Comparison of ENCODE assay signal across 9 mouse cellular contexts in genomic region chr8:92361546-92362351, GRCm38 (mm10). TPM values are rescaled to one million over a fixed set of nuclear protein-coding genes. Genes with fewer than 3 reads are reported as not detected.
DNase-seq lines count a peak whose midpoint lies in the region; ATAC-seq and TF ChIP-seq lines count a peak whose summit lies in the region.
"Had no signal": no experiment of that assay in that cellular context is flagged by ENCODE, and none has a peak within 500 bp of the region (broad histone marks: within the 10 kb centered on the region; RNA-seq: fewer than 3 reads in every experiment).

No protein-coding gene starts in this region.

- ATAC-seq in lung, postnatal 0 days: 0 out of 2 replicates have a peak, but pooled peaks have one; percentile 0

- WGBS in heart, embryonic 10.5 days: 6% methylated on average over 25 of the region's 25 CpGs
- WGBS in lung, postnatal 0 days: 4% methylated on average over 25 of the region's 25 CpGs

- TF ChIP-seq POLR2A in embryonic fibroblast, embryonic 13.5 days (IDR thresholded peaks at IDR 0.05; ENCODE audit: low read depth, low read length): no peak

- no peaks in the 10 kb centered on the region for H3K9me3 ChIP-seq in heart, embryonic 10.5 days
- no peaks in the 10 kb centered on the region for H3K9me3 ChIP-seq in lung, postnatal 0 days (ENCODE audit: low read length)

- peak overlapping the region; percentile 51 for H3K4me3 ChIP-seq in heart, embryonic 10.5 days
- H3K4me3 ChIP-seq in embryonic fibroblast, embryonic 13.5 days (ENCODE audit: insufficient read depth, low read length): peak overlapping the region; percentile 19
- H3K4me3 ChIP-seq in lung, postnatal 0 days (ENCODE audit: low read depth, low read length): peak overlapping the region; percentile 33

- peaks cover 90% of the 10 kb centered on the region for H3K27me3 ChIP-seq in heart, embryonic 10.5 days (ENCODE audit: insufficient read depth, poor library complexity, severe bottlenecking)
- peaks cover 49% of the 10 kb centered on the region for H3K27me3 ChIP-seq in lung, postnatal 0 days (replicated peaks; ENCODE audit: insufficient read depth, low read length)

- peaks cover 69% of the 10 kb centered on the region for H3K4me1 ChIP-seq in heart, embryonic 10.5 days
- no peaks in the 10 kb centered on the region for H3K4me1 ChIP-seq in embryonic fibroblast, embryonic 13.5 days (ENCODE audit: control insufficient read depth, insufficient read depth, low read length)
- peaks cover 5% of the 10 kb centered on the region; the same call in 1 of the 2 replicates for H3K4me1 ChIP-seq in lung, postnatal 0 days (ENCODE audit: insufficient read depth, low read depth, low read length)

- no peak for TF ChIP-seq CTCF in embryonic fibroblast, embryonic 13.5 days (IDR thresholded peaks at IDR 0.05; ENCODE audit: borderline replicate concordance, insufficient read depth, low read length)
- peak; percentile 59 for TF ChIP-seq CTCF in lung, postnatal 0 days (IDR thresholded peaks at IDR 0.05)

- H3K9ac ChIP-seq in lung, postnatal 0 days (replicated peaks; ENCODE audit: low read depth): no peak overlapping the region; the same call in 1 of the 2 replicates

- H3K27ac ChIP-seq in heart, embryonic 10.5 days: peak overlapping the region; percentile 4; the same call in 1 of the 2 replicates
- H3K27ac ChIP-seq in embryonic fibroblast, embryonic 13.5 days (ENCODE audit: insufficient read depth, low read length): no peak overlapping the region
- peak overlapping the region; percentile 48 for H3K27ac ChIP-seq in lung, postnatal 0 days (ENCODE audit: low read length)
- H3K27ac ChIP-seq: macrophage had no signal

- no peak for DNase-seq in heart, embryonic 10.5 days (ENCODE audit: low spot score)
- DNase-seq in heart, adult 11 months: no peak
- DNase-seq in ZHBTc4 (ENCODE audit: low read depth, low spot score): peak; percentile 58
- DNase-seq in induced T-regulatory cell, adult 2 months (ENCODE audit: low read depth): peak; percentile 17
- DNase-seq in lung, postnatal 0 days (ENCODE audit: low spot score): peak; percentile 76
- DNase-seq in right cerebral cortex, postnatal 14 days: peak; percentile 40
- DNase-seq in spleen, postnatal 14 days (ENCODE audit: low spot score in 2 of 2): no peak

- peaks cover 15% of the 10 kb centered on the region; the same call in 1 of the 2 replicates for H3K36me3 ChIP-seq in heart, embryonic 10.5 days
- H3K36me3 ChIP-seq in lung, postnatal 0 days (ENCODE audit: insufficient read depth, low read length): no peaks in the 10 kb centered on the region

- TF ChIP-seq EP300 in lung, postnatal 0 days (IDR thresholded peaks at IDR 0.05): no peak

- peak overlapping the region; percentile 58 for H3K4me2 ChIP-seq in lung, postnatal 0 days (replicated peaks; ENCODE audit: low read depth, low read length)

RNA-seq across cellular contexts. Expression of gene Irx5, which starts 4.3 kb away (rescaled TPM):
- 13.2 and 13.7 TPM in 2 replicates for polyA plus RNA-seq in heart, embryonic 10.5 days (2016; fragmentation: Nextera tagmentation; extraction: Ambion mirVana)
- 4.1 and 5.8 TPM in 2 replicates for polyA plus RNA-seq in embryonic fibroblast, embryonic 13.5 days (2011; ENCODE audit: insufficient read length, low read depth, missing spikeins)
- polyA plus RNA-seq in lung, postnatal 0 days (2015; fragmentation: Nextera tagmentation; extraction: Ambion mirVana): 19.3 and 21.1 TPM in 2 replicates
- polyA plus RNA-seq: macrophage had no signal

Comparison
In these comparisons a context has a peak if more than half of its experiments do, and no peak if none do; other contexts are left out.
1. DNase-seq: peak in ZHBTc4 (single experiment), induced T-regulatory cell, adult 2 months (single experiment), lung, postnatal 0 days (single experiment) and right cerebral cortex, postnatal 14 days (single experiment); none in heart, embryonic 10.5 days (single experiment), heart, adult 11 months (single experiment) and spleen, postnatal 14 days (0 of 2).
2. Peak in every context shown above with its lines, with median percentiles within 50 percentile points of each other: H3K4me3 ChIP-seq.